Mouse (Mus musculus) kidney, postnatal 0 days (tissue): Measurements from ENCODE around the gene Id1. TPM values are rescaled to one million over a fixed set of nuclear protein-coding genes. Genes with fewer than 3 reads are reported as not detected.

Experiments
- ATAC-seq: fragments of 200-750 bp; cut with Nextera tagmentation; replicated peaks from 2 replicates; pipeline ENCODE4 v1.8.0; 2017; ENCODE audit warnings: low read depth, moderate number of reproducible peaks, moderate TSS enrichment, moderate library complexity; ENCODE audit not compliant: low FRiP score
- DNase-seq: peaks from one replicate; pipeline ENCODE4 v3.0.0-alpha.2; 2016; ENCODE audit warnings: low spot score
- H3K27ac ChIP-seq: fragments of 300-500 bp; sonication (generic); 2 replicates; pipeline ENCODE4 v1.5.1; 2014; ENCODE audit warnings: mild to moderate bottlenecking
- H3K27me3 ChIP-seq: fragments of 300-500 bp; sonication (generic); 2 replicates; pipeline ENCODE4 v1.6.1; 2014; ENCODE audit warnings: low read length, mixed read lengths; ENCODE audit not compliant: insufficient read depth
- H3K36me3 ChIP-seq: fragments of 300-500 bp; sonication (generic); 2 replicates; pipeline ENCODE4 v1.6.1; 2014; ENCODE audit warnings: low read length, mixed read lengths; ENCODE audit not compliant: insufficient read depth
- H3K4me1 ChIP-seq: fragments of 300-500 bp; sonication (generic); replicated peaks from 2 replicates; pipeline ENCODE4 v1.6.1; 2014; ENCODE audit warnings: antibody characterized with exemption, low read length, mixed read lengths; ENCODE audit not compliant: insufficient read depth
- H3K4me2 ChIP-seq: fragments of 300-500 bp; sonication (generic); 2 replicates; pipeline ENCODE4 v1.6.1; 2014; ENCODE audit warnings: mild to moderate bottlenecking, low read length, moderate library complexity, mixed read lengths
- H3K4me3 ChIP-seq: fragments of 300-500 bp; sonication (generic); replicated peaks from 2 replicates; pipeline ENCODE4 v1.5.1; 2014; ENCODE audit warnings: low read depth, low read length
- H3K9ac ChIP-seq: fragments of 300-500 bp; sonication (generic); 2 replicates; pipeline ENCODE4 v1.6.1; 2014; ENCODE audit warnings: low read depth, low read length
- H3K9me3 ChIP-seq: fragments of 300-500 bp; sonication (generic); replicated peaks from 2 replicates; pipeline ENCODE4 v1.6.1; 2016; ENCODE audit warnings: low read length, inconsistent platforms, mixed read lengths
- CTCF ChIP-seq: IDR thresholded peaks from 2 replicates; pipeline ENCODE4 v1.5.1; 2016; ENCODE audit warnings: antibody characterized with exemption, low read depth, mild to moderate bottlenecking, moderate library complexity
- WGBS: fragments of 180-500 bp; shearing (Covaris S2); extraction: QIAGEN DNeasy Blood & Tissue Kit; methylation state at CpG from one replicate; pipeline ENCODE4 v1.1.7; 2014; 5-methylcytosine and 5-hydroxymethylcytosine counted together
- polyA plus RNA-seq: library from polyadenylated mRNA; unstranded; fragments of >200 nt; fragmentation: Nextera tagmentation; extraction: Ambion mirVana; gene quantifications from 2 replicates; pipeline ENCODE4 v1.2.1, GENCODE M21; 2015

The Id1 gene
- 170 and 194 TPM in 2 replicates for polyA plus RNA-seq

DNA sequence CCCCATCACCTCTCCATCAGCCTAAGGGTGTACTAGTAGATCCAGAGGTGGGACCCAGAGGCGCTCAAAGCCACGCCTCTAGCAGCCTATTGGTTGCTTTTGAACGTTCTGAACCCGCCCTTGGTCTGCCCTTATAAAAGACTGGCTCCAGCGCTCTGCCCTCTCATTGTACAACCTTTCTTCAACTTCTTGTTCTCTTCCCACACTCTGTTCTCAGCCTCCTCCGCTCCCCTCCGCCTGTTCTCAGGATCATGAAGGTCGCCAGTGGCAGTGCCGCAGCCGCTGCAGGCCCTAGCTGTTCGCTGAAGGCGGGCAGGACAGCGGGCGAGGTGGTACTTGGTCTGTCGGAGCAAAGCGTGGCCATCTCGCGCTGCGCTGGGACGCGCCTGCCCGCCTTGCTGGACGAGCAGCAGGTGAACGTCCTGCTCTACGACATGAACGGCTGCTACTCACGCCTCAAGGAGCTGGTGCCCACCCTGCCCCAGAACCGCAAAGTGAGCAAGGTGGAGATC lies at the start of gene Id1:
Id1 (plus strand) TSS at position 162 of the 512 bp plus-strand sequence.
- WGBS, result under 1% methylated on average over 28 of the region's 28 CpGs
- Histone ChIP-seq H3K9me3 (no peaks in the 10 kb centered on the region), H3K4me2 (peak within 1 kb of the TSS; percentile 74), H3K36me3 (no peaks in the 10 kb centered on the region), H3K4me3 (peak within 1 kb of the TSS; percentile 86), H3K27ac (peak within 1 kb of the TSS; percentile 93), H3K9ac (peak within 1 kb of the TSS; percentile 91), H3K4me1 (peaks cover 23% of the 10 kb centered on the region), H3K27me3 (no peaks in the 10 kb centered on the region)
- ATAC-seq (peak; percentile 56), DNase-seq (peak; percentile 99)
- TF ChIP-seq CTCF, result no peak

GRCm38 (mm10) chr2:152686399-152686798 lies 49.7 kb upstream of the Id1 start:
- TF ChIP-seq CTCF, result no peak
- H3K9ac ChIP-seq, result no peak overlapping the region
- peak overlapping the region; percentile 58; the same call in 1 of the 2 replicates for H3K27ac ChIP-seq
- WGBS, result 60% methylated on average over 12 of the region's 12 CpGs
- no peaks in the 10 kb centered on the region for H3K27me3 ChIP-seq
- H3K9me3 ChIP-seq, result 0 out of 2 replicates have a peak, but pooled peaks cover 4% of the 10 kb centered on the region
- no peaks in the 10 kb centered on the region for H3K4me1 ChIP-seq
- peak overlapping the region; percentile 37; the same call in 1 of the 2 replicates for H3K4me2 ChIP-seq
- ATAC-seq (no peak), DNase-seq (no peak)
- H3K36me3 ChIP-seq, result peaks cover 71% of the 10 kb centered on the region
- no peak overlapping the region for H3K4me3 ChIP-seq

- Histone ChIP-seq H3K4me3 (peak within 1 kb of the TSS; percentile 38), H3K4me2 (peak within 1 kb of the TSS; percentile 57), H3K27ac (peak within 1 kb of the TSS; percentile 58; the same call in 1 of the 2 replicates), H3K36me3 (peaks cover 68% of the 10 kb centered on the region), H3K27me3 (no peaks in the 10 kb centered on the region), H3K4me1 (no peaks in the 10 kb centered on the region), H3K9ac (peak within 1 kb of the TSS; percentile 32; the same call in 1 of the 2 replicates), H3K9me3 (0 out of 2 replicates have a peak, but pooled peaks cover 4% of the 10 kb centered on the region)
- 51% methylated on average over 45 of the region's 45 CpGs for WGBS
- peak; percentile 93 for ATAC-seq
- no peak for TF ChIP-seq CTCF
- DNase-seq, result peak; percentile 97
These were observed 49.2 kb upstream of the Id1 start, which contains the start of gene Mcts2 for GRCm38 (mm10) chr2:152686806-152687267. Gene Mcts2 (plus strand): TSS chr2:152687035.

DNA sequence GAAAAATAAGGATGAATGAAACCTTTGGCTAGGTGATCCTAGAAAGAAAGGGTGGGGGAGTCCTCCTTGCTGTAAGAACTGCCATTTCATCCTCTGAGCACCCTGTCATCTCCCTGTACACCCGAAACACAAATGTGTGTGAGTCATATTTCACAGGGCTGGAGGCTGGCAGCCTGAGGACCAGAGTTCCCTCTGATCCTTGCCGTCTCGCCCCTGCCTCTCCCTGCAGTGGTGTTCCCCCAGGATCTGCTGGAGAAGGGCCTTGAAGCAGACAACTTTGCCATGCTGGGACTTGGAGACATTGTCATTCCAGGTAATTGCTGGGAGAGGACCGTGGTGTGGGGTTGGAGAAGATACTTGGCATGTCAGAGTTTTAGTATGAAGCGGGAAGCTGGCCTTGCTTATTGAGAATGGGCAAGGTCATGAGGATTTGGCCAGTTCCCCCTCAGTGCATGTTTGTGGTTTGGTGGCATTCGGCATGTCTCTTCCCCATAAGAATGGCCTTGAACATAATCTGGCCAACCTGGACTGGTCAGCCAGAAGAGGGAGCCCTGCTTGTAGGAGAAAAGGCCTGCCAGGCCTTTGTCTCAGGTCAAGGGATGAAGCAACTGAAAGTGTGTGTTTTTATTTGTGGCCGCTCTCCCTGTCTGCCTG lies 44.4 kb upstream of the Id1 start:
- H3K4me3 ChIP-seq, result no peak overlapping the region
- no peak overlapping the region for H3K4me2 ChIP-seq
- DNase-seq, result peak; percentile 71
- peak; percentile 70 for TF ChIP-seq CTCF
- peaks cover 29% of the 10 kb centered on the region for H3K36me3 ChIP-seq
- no peaks in the 10 kb centered on the region for H3K4me1 ChIP-seq
- no peak for ATAC-seq
- H3K27ac ChIP-seq, result no peak overlapping the region
- no peaks in the 10 kb centered on the region for H3K27me3 ChIP-seq
- H3K9me3 ChIP-seq, result no peaks in the 10 kb centered on the region
- H3K9ac ChIP-seq, result no peak overlapping the region
- 71% methylated on average over 7 of the region's 7 CpGs for WGBS

DNA sequence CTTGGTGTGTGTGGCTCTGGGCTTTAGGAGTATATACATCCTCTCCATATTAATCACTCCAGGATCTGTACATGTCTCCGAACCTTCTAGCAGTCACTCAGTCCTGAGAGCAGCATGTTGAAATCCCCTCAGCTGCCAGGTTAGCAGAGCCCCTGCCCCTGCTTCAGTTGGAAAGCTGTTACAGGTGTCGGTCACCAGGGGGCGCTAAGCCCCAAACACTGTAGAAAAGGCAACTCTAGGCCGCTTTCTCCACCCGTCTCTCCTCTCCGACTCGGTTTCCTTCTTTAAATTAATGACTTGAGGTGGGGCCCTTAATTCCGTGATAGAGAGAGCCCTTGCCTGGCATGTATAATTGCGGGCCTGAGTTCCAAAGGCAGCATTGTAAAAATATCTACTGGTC lies 42.8 kb upstream of the Id1 start:
- Histone ChIP-seq H3K4me2 (peak overlapping the region; percentile 34; the same call in 1 of the 2 replicates), H3K4me1 (no peaks in the 10 kb centered on the region), H3K9ac (no peak overlapping the region; the same call in 1 of the 2 replicates), H3K4me3 (no peak overlapping the region), H3K36me3 (peaks cover 24% of the 10 kb centered on the region), H3K27me3 (no peaks in the 10 kb centered on the region), H3K27ac (no peak overlapping the region), H3K9me3 (no peaks in the 10 kb centered on the region)
- peak; percentile 89 for DNase-seq
- TF ChIP-seq CTCF, result peak; percentile 90
- 0 out of 2 replicates have a peak, but pooled peaks have one; percentile 4 for ATAC-seq
- 11% methylated on average over 9 of the region's 9 CpGs for WGBS

DNA sequence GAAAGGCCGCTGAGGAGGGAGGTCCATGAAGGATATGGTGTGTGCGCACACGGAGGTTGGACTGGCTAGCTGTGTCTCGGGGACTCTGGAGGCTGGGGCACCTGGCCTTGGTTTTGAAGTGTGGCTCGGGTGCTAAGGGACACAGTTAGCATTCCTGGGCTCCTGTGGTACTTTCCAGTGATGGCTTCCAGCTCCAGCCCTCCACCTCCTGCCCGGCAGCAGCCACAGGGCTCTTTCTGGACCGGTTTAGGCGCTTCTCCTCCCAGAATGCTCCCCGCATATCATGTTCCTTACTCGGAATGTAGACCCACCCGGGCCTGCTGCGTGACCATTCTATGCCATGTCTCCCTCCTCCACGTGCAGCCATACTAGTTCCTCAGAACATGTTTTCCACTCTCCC lies 42.3 kb upstream of the Id1 start:
- Histone ChIP-seq H3K27me3 (no peaks in the 10 kb centered on the region), H3K4me3 (no peak overlapping the region), H3K27ac (no peak overlapping the region), H3K4me2 (peak overlapping the region; percentile 34; the same call in 1 of the 2 replicates), H3K9me3 (no peaks in the 10 kb centered on the region), H3K4me1 (no peaks in the 10 kb centered on the region), H3K9ac (no peak overlapping the region; the same call in 1 of the 2 replicates), H3K36me3 (peaks cover 23% of the 10 kb centered on the region)
- WGBS, result 78% methylated on average over 13 of the region's 13 CpGs
- TF ChIP-seq CTCF, result no peak
- ATAC-seq (no peak), DNase-seq (no peak)
